Mouse (Mus musculus) neural tube, embryonic 11.5 days (tissue): ENCODE results near the gene Bclaf1. TPM values are rescaled to one million over a fixed set of nuclear protein-coding genes. Genes with fewer than 3 reads are reported as not detected.

Source experiments
- ATAC-seq: fragments of 200-750 bp; cut with Nextera tagmentation; 2 replicates; pipeline ENCODE4 v1.8.0; 2017; ENCODE audit warnings: moderate number of reproducible peaks, mild to moderate bottlenecking, moderate TSS enrichment, moderate library complexity; ENCODE audit not compliant: insufficient read depth, low FRiP score, low TSS enrichment
- DNase-seq: peaks from one replicate; pipeline ENCODE4 v3.0.0-alpha.2; 2015; ENCODE audit warnings: low spot score
- H3K27ac ChIP-seq: fragments of 300-500 bp; sonication (generic); 2 replicates; pipeline ENCODE4 v1.5.1; 2014; ENCODE audit warnings: low read depth, mild to moderate bottlenecking, low read length
- H3K27me3 ChIP-seq: fragments of 300-500 bp; sonication (generic); 2 replicates; pipeline ENCODE4 v1.6.1; 2014; ENCODE audit warnings: mild to moderate bottlenecking, low read length, mixed read lengths; ENCODE audit not compliant: control insufficient read depth, insufficient read depth
- H3K36me3 ChIP-seq: fragments of 300-500 bp; sonication (generic); 2 replicates; pipeline ENCODE4 v1.6.1; 2014; ENCODE audit warnings: mild to moderate bottlenecking, low read length, moderate library complexity, mixed read lengths; ENCODE audit not compliant: control insufficient read depth, insufficient read depth
- H3K4me1 ChIP-seq: fragments of 300-500 bp; sonication (generic); 2 replicates; pipeline ENCODE4 v1.6.1; 2014; ENCODE audit warnings: low read length, mixed read lengths; ENCODE audit not compliant: control insufficient read depth, insufficient read depth
- H3K4me2 ChIP-seq: fragments of 300-500 bp; sonication (generic); 2 replicates; pipeline ENCODE4 v1.6.1; 2014; ENCODE audit warnings: low read depth, mild to moderate bottlenecking, moderate library complexity
- H3K4me3 ChIP-seq: fragments of 300-500 bp; sonication (generic); 2 replicates; pipeline ENCODE4 v1.5.1; 2014; ENCODE audit warnings: low read depth, low read length
- H3K9ac ChIP-seq: fragments of 300-500 bp; sonication (generic); 2 replicates; pipeline ENCODE4 v1.6.1; 2014; ENCODE audit warnings: mild to moderate bottlenecking, low read length
- H3K9me3 ChIP-seq: fragments of 300-500 bp; sonication (generic); 2 replicates; pipeline ENCODE4 v1.6.1; 2016; ENCODE audit warnings: low read length; ENCODE audit not compliant: control insufficient read depth
- WGBS: fragments of 180-500 bp; shearing (Covaris S2); extraction: QIAGEN DNeasy Blood & Tissue Kit; methylation state at CpG from one replicate; pipeline ENCODE4 v1.1.7; 2014; 5-methylcytosine and 5-hydroxymethylcytosine counted together
- polyA plus RNA-seq: library from polyadenylated mRNA; unstranded; fragments of >200 nt; fragmentation: Nextera tagmentation; extraction: Ambion mirVana; gene quantifications from 2 replicates; pipeline ENCODE4 v1.2.1, GENCODE M21; 2014

Gene Bclaf1
- polyA plus RNA-seq, 1 experiment from 2014 or later: 174 TPM

GRCm38 (mm10) chr10:20285289-20285975 is 26.8 kb upstream of the Bclaf1 start:
- Histone ChIP-seq H3K36me3 (no peaks in the 10 kb centered on the region), H3K9ac (peak overlapping the region; percentile 12), H3K27ac (peak overlapping the region; percentile 88), H3K4me1 (peaks cover 14% of the 10 kb centered on the region), H3K27me3 (no peaks in the 10 kb centered on the region), H3K4me2 (no peak overlapping the region; the same call in none of the 2 replicates), H3K9me3 (no peaks in the 10 kb centered on the region), H3K4me3 (no peak overlapping the region)
- DNase-seq (peak; percentile 81), ATAC-seq (peak; percentile 92)
- 13% methylated on average over 10 of the region's 10 CpGs for WGBS

- 27% methylated on average over 15 of the region's 15 CpGs for WGBS
- peak; percentile 51 for DNase-seq
- Histone ChIP-seq H3K9ac (peak overlapping the region; percentile 37), H3K36me3 (no peaks in the 10 kb centered on the region), H3K27me3 (no peaks in the 10 kb centered on the region), H3K27ac (peak overlapping the region; percentile 88), H3K4me1 (peaks cover 14% of the 10 kb centered on the region), H3K9me3 (no peaks in the 10 kb centered on the region), H3K4me3 (no peak overlapping the region), H3K4me2 (peak overlapping the region; percentile 17; the same call in 1 of the 2 replicates)
- peak; percentile 62 for ATAC-seq
Measured at GRCm38 (mm10) chr10:20285994-20286836, 26.1 kb upstream of the Bclaf1 start.

- Histone ChIP-seq H3K9ac (no peak overlapping the region), H3K4me2 (no peak overlapping the region), H3K9me3 (no peaks in the 10 kb centered on the region), H3K4me1 (peaks cover 14% of the 10 kb centered on the region), H3K4me3 (no peak overlapping the region), H3K27me3 (no peaks in the 10 kb centered on the region), H3K27ac (peak overlapping the region; percentile 88; the same call in 1 of the 2 replicates), H3K36me3 (no peaks in the 10 kb centered on the region)
- DNase-seq: no peak
- no peak for ATAC-seq
- WGBS: 38% methylated on average over 6 of the region's 6 CpGs
Measured at GRCm38 (mm10) chr10:20287369-20287768, 24.9 kb upstream of the Bclaf1 start.

GRCm38 (mm10) chr10:20290467-20290883 is 21.8 kb upstream of the Bclaf1 start:
- no peak overlapping the region; the same call in 1 of the 2 replicates for H3K4me3 ChIP-seq
- DNase-seq: peak; percentile 87
- no peak overlapping the region for H3K27ac ChIP-seq
- WGBS: 25% methylated on average over 11 of the region's 11 CpGs
- no peaks in the 10 kb centered on the region for H3K36me3 ChIP-seq
- no peaks in the 10 kb centered on the region for H3K27me3 ChIP-seq
- peak overlapping the region; percentile 35 for H3K4me2 ChIP-seq
- no peak for ATAC-seq
- peaks cover 8% of the 10 kb centered on the region for H3K4me1 ChIP-seq
- peak overlapping the region; percentile 46 for H3K9ac ChIP-seq
- H3K9me3 ChIP-seq: no peaks in the 10 kb centered on the region

- Histone ChIP-seq H3K9ac (no peak overlapping the region), H3K4me2 (no peak overlapping the region), H3K4me3 (no peak overlapping the region), H3K4me1 (no peaks in the 10 kb centered on the region), H3K36me3 (no peaks in the 10 kb centered on the region), H3K9me3 (no peaks in the 10 kb centered on the region), H3K27ac (no peak overlapping the region), H3K27me3 (no peaks in the 10 kb centered on the region)
- DNase-seq: no peak
- no peak for ATAC-seq
- WGBS: 75% methylated on average over 5 of the region's 5 CpGs
Measured at GRCm38 (mm10) chr10:20295961-20296360, 16.3 kb upstream of the Bclaf1 start.

- 61% methylated on average over 3 of the region's 3 CpGs for WGBS
- Histone ChIP-seq H3K27me3 (no peaks in the 10 kb centered on the region), H3K36me3 (no peaks in the 10 kb centered on the region)
Measured at GRCm38 (mm10) chr10:20298152-20298920, 13.9 kb upstream of the Bclaf1 start.

GRCm38 (mm10) chr10:20299114-20299513 is 13.2 kb upstream of the Bclaf1 start:
- Histone ChIP-seq H3K36me3 (no peaks in the 10 kb centered on the region), H3K27ac (no peak overlapping the region), H3K4me2 (no peak overlapping the region), H3K4me3 (no peak overlapping the region), H3K27me3 (no peaks in the 10 kb centered on the region), H3K4me1 (no peaks in the 10 kb centered on the region), H3K9me3 (no peaks in the 10 kb centered on the region), H3K9ac (no peak overlapping the region)
- DNase-seq (no peak), ATAC-seq (no peak)
- WGBS: 74% methylated on average over 5 of the region's 5 CpGs

More at GRCm38 (mm10) chr10:20298152-20298920, 13.9 kb upstream of the Bclaf1 start:
- no peak overlapping the region for H3K27ac ChIP-seq
- no peak overlapping the region for H3K4me2 ChIP-seq
- no peak overlapping the region for H3K9ac ChIP-seq
- H3K4me1 ChIP-seq: no peaks in the 10 kb centered on the region
- H3K4me3 ChIP-seq: no peak overlapping the region
- DNase-seq: no peak
- no peak for ATAC-seq
- H3K9me3 ChIP-seq: no peaks in the 10 kb centered on the region

- peaks cover 12% of the 10 kb centered on the region for H3K4me1 ChIP-seq
- H3K36me3 ChIP-seq: no peaks in the 10 kb centered on the region
- H3K4me2 ChIP-seq: peak overlapping the region; percentile 58
- ATAC-seq (no peak), DNase-seq (no peak)
- peak overlapping the region; percentile 100 for H3K27ac ChIP-seq
- H3K27me3 ChIP-seq: no peaks in the 10 kb centered on the region
- peak overlapping the region; percentile 85 for H3K4me3 ChIP-seq
- H3K9ac ChIP-seq: peak overlapping the region; percentile 93
- no peaks in the 10 kb centered on the region for H3K9me3 ChIP-seq
- WGBS: 35% methylated on average over 11 of the region's 11 CpGs
Measured at GRCm38 (mm10) chr10:20310969-20311769, 1.1 kb upstream of the Bclaf1 start.
